Mouse (Mus musculus) cerebellum, postnatal 10 days (tissue): Measurements from ENCODE around the gene Acr.

Source experiments
- DNase-seq, 2 experiments: peaks; one replicate each; pipeline ENCODE4 v3.0.0; 2021; ENCODE audit warnings: mixed read lengths in 2 of 2

Gene Acr

DNA sequence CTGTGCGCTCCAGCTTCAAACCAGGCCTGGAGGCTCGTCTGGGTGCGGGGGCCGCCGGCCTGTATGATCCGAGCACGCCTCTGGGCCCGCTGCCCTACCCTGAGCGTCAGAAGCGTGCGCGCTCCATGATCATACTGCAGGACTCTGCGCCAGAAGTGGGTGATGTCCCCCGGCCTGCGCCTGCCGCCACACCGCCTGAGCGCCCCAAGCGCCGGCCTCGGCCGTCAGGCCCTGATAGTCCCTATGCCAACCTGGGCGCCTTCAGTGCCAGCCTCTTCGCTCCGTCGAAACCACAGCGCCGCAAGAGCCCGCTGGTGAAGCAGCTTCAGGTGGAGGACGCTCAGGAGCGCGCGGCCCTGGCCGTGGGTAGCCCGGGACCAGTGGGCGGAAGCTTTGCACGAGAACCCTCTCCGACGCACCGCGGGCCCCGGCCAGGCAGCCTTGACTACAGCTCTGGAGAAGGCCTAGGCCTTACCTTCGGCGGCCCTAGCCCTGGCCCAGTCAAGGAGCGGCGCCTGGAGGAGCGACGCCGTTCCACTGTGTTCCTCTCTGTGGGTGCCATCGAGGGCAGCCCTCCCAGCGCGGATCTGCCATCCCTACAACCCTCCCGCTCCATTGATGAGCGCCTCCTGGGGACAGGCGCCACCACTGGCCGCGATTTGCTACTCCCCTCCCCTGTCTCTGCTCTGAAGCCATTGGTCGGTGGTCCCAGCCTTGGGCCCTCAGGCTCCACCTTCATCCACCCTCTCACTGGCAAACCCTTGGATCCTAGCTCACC, 20.1 kb upstream of the Acr start:
- DNase-seq: peak; percentile 67 to 75

- peak; percentile 99 for DNase-seq
Measured at GRCm38 (mm10) chr15:89548837-89549236, 19.3 kb upstream of the Acr start.

- no peak for DNase-seq
Measured at GRCm38 (mm10) chr15:89550506-89550905, 17.6 kb upstream of the Acr start.

- DNase-seq: no peak
Measured at GRCm38 (mm10) chr15:89551733-89552132, 16.4 kb upstream of the Acr start.

GRCm38 (mm10) chr15:89555591-89555990, 12.5 kb upstream of the Acr start:
- DNase-seq: no peak

- DNase-seq: peak; percentile 42 to 55
Measured at GRCm38 (mm10) chr15:89556401-89557178, 11.5 kb upstream of the Acr start.

- peak in 1 of 2 experiments; percentile 31 for DNase-seq
Measured at GRCm38 (mm10) chr15:89557179-89557995, 10.7 kb upstream of the Acr start.

DNA sequence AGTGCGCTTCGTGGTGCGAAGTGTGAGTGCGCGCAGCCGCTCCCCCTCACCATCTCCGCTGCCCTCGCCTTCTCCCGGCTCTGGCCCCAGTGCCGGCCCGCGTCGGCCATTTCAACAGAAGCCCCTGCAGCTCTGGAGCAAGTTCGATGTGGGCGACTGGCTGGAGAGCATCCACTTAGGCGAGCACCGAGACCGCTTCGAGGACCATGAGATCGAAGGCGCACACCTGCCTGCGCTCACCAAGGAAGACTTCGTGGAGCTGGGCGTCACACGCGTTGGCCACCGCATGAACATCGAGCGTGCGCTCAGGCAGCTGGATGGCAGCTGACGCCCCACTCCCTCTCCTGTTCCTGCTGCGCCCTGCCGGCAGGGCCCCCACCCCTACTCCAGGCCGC, 10.1 kb upstream of the Acr start:
- peak in 1 of 2 experiments; percentile 27 for DNase-seq

DNA sequence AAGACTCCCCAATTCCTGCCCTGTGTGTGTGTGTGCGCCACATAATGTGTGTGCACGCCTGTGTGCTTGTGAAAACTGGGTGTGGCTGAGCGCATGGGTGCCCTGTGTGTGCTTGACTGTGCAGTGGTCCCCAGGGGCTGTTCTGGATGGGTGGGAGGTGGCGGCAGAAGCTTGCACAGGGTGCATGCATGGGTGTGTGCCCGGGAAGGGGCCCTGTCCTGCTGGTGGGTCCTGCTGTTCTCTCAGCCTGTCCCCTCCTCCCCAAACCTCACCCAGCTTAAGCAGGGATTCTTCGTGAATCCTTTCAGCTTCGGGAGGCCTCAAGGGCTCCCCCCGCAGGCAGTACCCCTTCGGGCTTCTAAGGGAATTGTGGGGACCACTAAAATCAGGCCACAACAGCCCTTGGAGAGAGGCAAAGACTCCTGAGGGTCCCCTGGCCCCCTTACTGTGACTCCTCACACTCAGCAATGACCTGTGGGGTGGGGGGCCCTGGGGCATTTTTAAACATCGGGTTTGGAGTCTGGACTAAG, 8.9 kb upstream of the Acr start:
- DNase-seq: no peak

DNA sequence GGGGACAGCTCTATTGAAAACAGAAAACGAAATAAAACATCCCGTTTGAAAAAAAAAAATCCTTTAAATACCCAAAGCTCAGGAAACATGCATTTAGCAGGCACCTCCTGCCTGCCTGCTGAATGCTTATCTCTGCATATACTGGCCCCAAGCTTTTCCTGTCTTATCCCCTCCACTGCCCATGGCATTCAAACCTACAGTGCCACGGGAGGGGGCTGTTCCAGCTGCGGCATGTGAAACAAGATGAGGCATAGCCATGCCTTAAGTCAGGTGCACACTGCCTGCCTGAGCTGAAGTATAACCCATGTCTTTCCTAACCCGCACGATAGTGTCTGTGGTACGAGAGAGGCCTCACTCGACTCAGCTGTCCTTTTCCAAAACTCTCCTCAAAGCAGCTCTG, 4.0 kb downstream of the Acr start:
- DNase-seq: no peak

GRCm38 (mm10) chr15:89582494-89582893, 14.4 kb downstream of the Acr start:
- no peak for DNase-seq

GRCm38 (mm10) chr15:89585101-89585500, 17.0 kb downstream of the Acr start:
- no peak for DNase-seq

- DNase-seq: no peak
Measured at GRCm38 (mm10) chr15:89585631-89586030, 17.5 kb downstream of the Acr start.

DNA sequence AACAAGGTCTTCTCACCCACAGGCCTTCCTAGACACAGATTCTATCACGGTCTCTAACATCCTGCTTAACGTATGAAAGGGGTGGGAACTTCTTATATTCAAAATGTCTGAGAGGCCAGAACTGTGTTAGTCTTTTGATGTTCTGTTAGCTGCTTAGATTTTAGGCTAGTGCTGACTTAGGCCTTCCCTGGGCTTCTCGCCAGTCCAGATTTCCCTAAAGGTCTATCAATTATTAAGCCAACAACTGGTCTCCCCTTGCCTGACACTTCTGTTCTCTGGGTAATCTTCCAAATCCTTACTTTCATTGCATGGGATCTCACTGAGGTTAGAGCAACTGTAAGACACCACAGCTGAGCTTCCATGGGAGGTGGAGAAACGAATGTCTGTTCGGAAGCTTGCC, 21.0 kb downstream of the Acr start:
- DNase-seq: no peak

DNA sequence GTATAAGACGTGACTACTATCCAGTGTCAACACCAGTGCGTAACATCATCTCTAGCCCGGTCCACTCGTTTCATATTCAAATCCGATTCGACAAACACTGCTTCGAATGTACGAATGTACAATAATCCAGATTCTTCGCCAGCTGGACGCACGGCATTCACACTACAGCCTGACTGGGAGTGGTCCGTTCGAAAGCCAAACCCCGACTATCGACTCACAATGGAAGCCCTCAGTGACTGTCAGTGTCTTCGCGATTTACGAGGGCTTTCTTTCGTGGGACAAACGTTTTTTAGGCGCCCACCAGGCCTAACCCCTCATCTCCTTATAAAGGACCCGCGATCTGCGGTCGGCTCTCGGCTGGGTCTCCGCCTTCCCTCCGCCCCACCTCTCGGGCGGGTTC, 23.2 kb downstream of the Acr start:
- no peak for DNase-seq

DNA sequence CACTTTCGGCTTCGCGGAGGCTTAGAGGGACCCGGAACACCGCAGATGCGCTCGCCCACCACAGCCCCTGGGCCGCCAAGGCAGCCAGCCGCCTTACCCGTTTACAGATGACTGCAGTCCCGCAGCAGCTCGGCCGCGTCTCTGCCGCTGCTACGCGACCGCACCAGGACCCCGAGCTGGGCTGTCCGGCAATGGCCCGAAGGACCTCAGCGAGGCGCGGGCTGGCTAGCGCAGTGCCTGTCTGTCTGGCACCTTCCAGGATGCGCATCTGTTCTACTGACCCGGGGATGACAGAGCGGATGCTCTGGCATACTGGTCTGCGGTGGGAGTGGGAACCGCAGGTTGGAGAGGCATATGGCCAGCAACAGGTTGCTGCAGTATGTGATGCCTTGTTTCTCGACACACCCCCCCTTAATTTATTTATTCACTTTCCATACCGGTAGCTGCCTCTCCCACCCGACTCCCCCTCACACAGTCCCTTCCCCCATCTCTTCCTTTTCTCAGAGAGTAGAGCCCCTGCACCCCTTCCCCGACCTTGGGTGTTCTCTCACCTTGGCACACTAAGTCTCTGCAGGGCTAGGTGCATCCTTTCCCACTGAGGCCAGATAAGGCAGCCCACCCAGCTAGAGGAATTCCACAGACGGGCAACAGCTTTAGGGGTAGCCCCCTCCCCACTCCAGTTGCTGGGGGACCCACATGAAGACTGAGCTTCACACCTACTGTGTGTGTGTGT, 23.8 kb downstream of the Acr start, which contains the start of gene Rabl2:
TSS of gene Rabl2 (minus strand) at position 201 of the 733 bp plus-strand sequence.
- peak; percentile 89 to 93 for DNase-seq

DNA sequence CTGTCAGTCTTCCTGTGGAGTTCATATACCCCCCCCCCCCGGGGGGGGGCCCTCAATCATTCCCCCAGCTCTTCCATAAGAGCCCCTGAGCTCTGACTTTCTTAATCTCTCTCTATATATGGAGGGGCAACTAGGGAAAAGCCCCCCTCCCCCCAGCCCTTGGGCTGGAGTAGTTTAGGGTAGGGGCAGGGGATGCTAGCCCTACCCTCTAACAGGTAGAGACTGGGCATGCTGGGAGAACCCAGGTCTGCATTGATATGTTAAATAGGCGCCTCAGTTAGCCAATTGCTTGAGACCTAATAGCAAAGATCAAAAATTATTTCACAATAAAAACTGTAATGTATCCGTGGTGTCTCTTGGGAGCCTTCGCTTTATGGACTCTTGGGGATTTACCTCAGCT, 24.4 kb downstream of the Acr start:
- peak in 1 of 2 experiments; percentile 20 for DNase-seq

- DNase-seq: peak; percentile 52 to 57
Measured at GRCm38 (mm10) chr15:89605822-89606570, 37.9 kb downstream of the Acr start.

GRCm38 (mm10) chr15:89607480-89607879, 39.4 kb downstream of the Acr start:
- DNase-seq: no peak

- DNase-seq: no peak
Measured at GRCm38 (mm10) chr15:89607888-89608287, 39.8 kb downstream of the Acr start.

DNA sequence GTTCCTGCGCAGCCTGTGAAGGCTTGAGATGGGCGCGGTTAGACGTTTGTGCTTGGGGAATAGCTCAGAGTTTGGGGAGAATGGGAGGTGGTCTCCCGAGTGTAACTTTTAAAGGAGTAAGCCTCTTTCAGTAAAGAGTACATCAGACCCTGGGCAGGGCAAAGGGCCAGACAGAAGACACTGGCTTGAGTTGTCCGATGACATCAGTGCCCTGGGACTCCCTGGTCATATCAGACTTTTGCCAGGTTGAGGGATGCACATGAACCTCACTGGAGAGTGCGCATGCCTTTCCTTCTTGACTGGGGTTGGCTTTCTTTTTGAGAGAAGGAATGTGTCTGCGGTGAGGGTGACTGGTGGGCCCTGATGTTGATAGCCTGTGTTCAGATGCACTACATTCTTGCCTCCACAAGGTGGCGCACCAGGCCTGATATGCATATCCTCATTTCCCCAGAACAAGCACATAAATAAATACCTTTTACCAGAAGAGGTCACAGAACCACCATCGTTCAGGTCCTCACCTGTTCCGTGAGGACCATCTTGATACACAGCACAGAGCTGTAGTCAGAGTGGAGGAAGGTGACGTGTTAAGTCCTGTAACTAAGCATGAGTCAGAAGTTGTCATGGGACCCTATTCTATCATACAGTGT, 54.3 kb downstream of the Acr start:
- DNase-seq: peak; percentile 63 to 67
